Mouse (Mus musculus): ENCODE data around the gene Nmur1.

GRCm38 (mm10) chr1:86349696-86350095 is 76.3 kb downstream of the Nmur1 start:
- TF ChIP-seq EP300 (IDR thresholded peaks at IDR 0.05; ENCODE audit: low read depth in 1 of 2, low read length in 2 of 2): no peak
- no peak for TF ChIP-seq ELF1 (IDR thresholded peaks at IDR 0.05; ENCODE audit: low read depth, low read length)
- 0 out of 2 replicates have a peak, but pooled peaks have one; percentile 14 for TF ChIP-seq MAFK (IDR thresholded peaks at IDR 0.05; ENCODE audit: borderline replicate concordance, low read depth, low read length)
